25 mouse cellular contexts compared by ENCODE assay signal in genomic region chr16:29939869-29940707, GRCm38 (mm10).
DNase-seq lines count a peak whose midpoint lies in the region; ATAC-seq and TF ChIP-seq lines count a peak whose summit lies in the region.
"Had no signal": no experiment of that assay in that cellular context is flagged by ENCODE, and none has a peak within 500 bp of the region (broad histone marks: within the 10 kb centered on the region; RNA-seq: fewer than 3 reads in every experiment).

No protein-coding gene starts in this region.

- ATAC-seq in embryonic facial prominence, embryonic 13.5 days (ENCODE audit: insufficient number of reproducible peaks, insufficient read depth, low FRiP score, low TSS enrichment, low read depth): no peak
- no peak for ATAC-seq in heart, embryonic 12.5 days (ENCODE audit: insufficient number of reproducible peaks, low FRiP score)
- ATAC-seq in activated CD4-positive, CD25-positive, alpha-beta regulatory T cell, adult 4 months: no peak
- ATAC-seq: forebrain, postnatal 0 days; midbrain, embryonic 15.5 days; Patski had no signal

- no peaks in the 10 kb centered on the region for H3K9me3 ChIP-seq in embryonic facial prominence, embryonic 13.5 days
- no peaks in the 10 kb centered on the region for H3K9me3 ChIP-seq in embryonic facial prominence, embryonic 10.5 days
- H3K9me3 ChIP-seq in heart, embryonic 12.5 days (replicated peaks): no peaks in the 10 kb centered on the region
- H3K9me3 ChIP-seq: embryonic facial prominence, embryonic 12.5 days; heart, embryonic 13.5 days; hindbrain, embryonic 12.5 days; midbrain, embryonic 15.5 days; neural tube, embryonic 15.5 days; stomach, embryonic 15.5 days had no signal

- peak; percentile 72 for TF ChIP-seq EP300 in heart, adult 2 months (IDR thresholded peaks at IDR 0.05; ENCODE audit: insufficient read depth, low read depth, low read length)

- no peak overlapping the region for H3K4me2 ChIP-seq in embryonic facial prominence, embryonic 13.5 days
- H3K4me2 ChIP-seq in heart, embryonic 12.5 days: no peak overlapping the region
- H3K4me2 ChIP-seq in myocyte (ENCODE audit: low read depth): peak overlapping the region; percentile 27
- H3K4me2 ChIP-seq: embryonic facial prominence, embryonic 12.5 days; heart, embryonic 13.5 days; hindbrain, embryonic 12.5 days; liver, embryonic 11.5 days; midbrain, embryonic 15.5 days; neural tube, embryonic 15.5 days; stomach, embryonic 15.5 days had no signal

- H3K27ac ChIP-seq in embryonic facial prominence, embryonic 13.5 days: no peak overlapping the region
- H3K27ac ChIP-seq in embryonic facial prominence, embryonic 10.5 days (replicated peaks): no peak overlapping the region
- H3K27ac ChIP-seq in heart, adult 2 months: peak overlapping the region; percentile 67
- no peak overlapping the region for H3K27ac ChIP-seq in heart, embryonic 12.5 days (ENCODE audit: poor library complexity, severe bottlenecking)
- H3K27ac ChIP-seq: embryonic facial prominence, embryonic 12.5 days; heart, embryonic 13.5 days; hindbrain, embryonic 12.5 days; midbrain, embryonic 15.5 days; neural tube, embryonic 15.5 days; stomach, embryonic 15.5 days had no signal

- H3K36me3 ChIP-seq in embryonic facial prominence, embryonic 13.5 days: no peaks in the 10 kb centered on the region
- H3K36me3 ChIP-seq in embryonic facial prominence, embryonic 10.5 days (replicated peaks): no peaks in the 10 kb centered on the region
- peaks cover 13% of the 10 kb centered on the region for H3K36me3 ChIP-seq in heart, adult 2 months (ENCODE audit: control insufficient read depth, insufficient read depth, low read length)
- no peaks in the 10 kb centered on the region for H3K36me3 ChIP-seq in heart, embryonic 12.5 days
- H3K36me3 ChIP-seq in myocyte (ENCODE audit: control insufficient read depth, insufficient read depth): no peaks in the 10 kb centered on the region
- H3K36me3 ChIP-seq: embryonic facial prominence, embryonic 12.5 days; heart, embryonic 13.5 days; hindbrain, embryonic 12.5 days; midbrain, embryonic 15.5 days; neural tube, embryonic 15.5 days; stomach, embryonic 15.5 days had no signal

- H3K9ac ChIP-seq in embryonic facial prominence, embryonic 13.5 days: peak overlapping the region; percentile 27; the same call in 1 of the 2 replicates
- H3K9ac ChIP-seq in heart, adult 2 months (ENCODE audit: low read depth, low read length): no peak overlapping the region; the same call in 1 of the 2 replicates
- no peak overlapping the region for H3K9ac ChIP-seq in heart, embryonic 12.5 days
- H3K9ac ChIP-seq: embryonic facial prominence, embryonic 12.5 days; forebrain, postnatal 0 days; heart, embryonic 13.5 days; hindbrain, embryonic 12.5 days; midbrain, embryonic 15.5 days; neural tube, embryonic 15.5 days; stomach, embryonic 15.5 days had no signal

- no peak overlapping the region for H3K4me3 ChIP-seq in embryonic facial prominence, embryonic 13.5 days
- no peak overlapping the region for H3K4me3 ChIP-seq in embryonic facial prominence, embryonic 10.5 days
- H3K4me3 ChIP-seq in heart, adult 2 months: no peak overlapping the region
- no peak overlapping the region for H3K4me3 ChIP-seq in heart, embryonic 12.5 days
- H3K4me3 ChIP-seq in myocyte: no peak overlapping the region
- H3K4me3 ChIP-seq: embryonic facial prominence, embryonic 12.5 days; heart, embryonic 13.5 days; hindbrain, embryonic 12.5 days; megakaryocyte, embryonic 14.5 days; midbrain, embryonic 15.5 days; neural tube, embryonic 15.5 days; stomach, embryonic 15.5 days had no signal

- intact Hi-C loops in heart, adult 2 months (cut with DNase I): no loop called here
- intact Hi-C loops in heart, postnatal 10 days (cut with DNase I): loop anchor here (5.0 kb wide), 1 partner anchor 203 kb away; no protein-coding TSS in a partner anchor

- no peak for TF ChIP-seq POLR2A in heart, adult 2 months (IDR thresholded peaks at IDR 0.05; ENCODE audit: insufficient read depth, low read depth, low read length)
- no peak for TF ChIP-seq POLR2A in myocyte (IDR thresholded peaks at IDR 0.05; ENCODE audit: insufficient read length, low read depth)

- TF ChIP-seq CTCF in heart, adult 2 months (IDR thresholded peaks at IDR 0.05): no peak

- 39% methylated on average over 12 of the region's 12 CpGs for WGBS in embryonic facial prominence, embryonic 13.5 days
- 69% methylated on average over 12 of the region's 12 CpGs for WGBS in embryonic facial prominence, embryonic 10.5 days
- 53% methylated on average over 12 of the region's 12 CpGs for WGBS in heart, adult 2 months
- 44% methylated on average over 12 of the region's 12 CpGs for WGBS in heart, embryonic 12.5 days

- DNase-seq in embryonic facial prominence, embryonic 10.5 days (ENCODE audit: low spot score): no peak
- peak in 1 of 2 experiments; percentile 50 for DNase-seq in heart, adult 2 months
- DNase-seq in heart, postnatal 10 days: peak; percentile 70 to 71
- no peak for DNase-seq in spleen, adult 12 weeks (ENCODE audit: low spot score)
- DNase-seq: adrenal gland, postnatal 10 days; cerebellum, adult 9-10 months; forebrain, postnatal 0 days; lung, adult 18-20 months; lung, postnatal 14 days; right cerebral cortex, postnatal 14 days; thymus, adult 18-20 months; thymus, postnatal 4 days had no signal

- H3K79me2 ChIP-seq in heart, adult 2 months (replicated peaks; ENCODE audit: control insufficient read depth, insufficient read depth, low read length): no peaks in the 10 kb centered on the region
- no peaks in the 10 kb centered on the region for H3K79me2 ChIP-seq in myocyte (ENCODE audit: control insufficient read depth, insufficient read depth)

- H3K4me1 ChIP-seq in embryonic facial prominence, embryonic 13.5 days: peaks cover 23% of the 10 kb centered on the region
- H3K4me1 ChIP-seq in embryonic facial prominence, embryonic 10.5 days: peaks cover 25% of the 10 kb centered on the region
- peaks cover 18% of the 10 kb centered on the region for H3K4me1 ChIP-seq in heart, adult 2 months (ENCODE audit: control insufficient read depth, insufficient read depth, low read length)
- peaks cover 26% of the 10 kb centered on the region for H3K4me1 ChIP-seq in heart, embryonic 12.5 days (replicated peaks)
- H3K4me1 ChIP-seq: hindbrain, embryonic 12.5 days; midbrain, embryonic 15.5 days; neural tube, embryonic 15.5 days had no signal

- no peak overlapping the region for H3ac ChIP-seq in myocyte (ENCODE audit: control insufficient read depth, insufficient read length)

- H3K27me3 ChIP-seq in embryonic facial prominence, embryonic 13.5 days: no peaks in the 10 kb centered on the region
- H3K27me3 ChIP-seq in embryonic facial prominence, embryonic 10.5 days (replicated peaks; ENCODE audit: low read depth, poor library complexity, severe bottlenecking): peaks cover 16% of the 10 kb centered on the region; the same call in 1 of the 2 replicates
- no peaks in the 10 kb centered on the region for H3K27me3 ChIP-seq in heart, adult 2 months (ENCODE audit: control insufficient read depth, insufficient read depth, low read length)
- no peaks in the 10 kb centered on the region for H3K27me3 ChIP-seq in heart, embryonic 12.5 days (replicated peaks)
- H3K27me3 ChIP-seq in myocyte (ENCODE audit: control insufficient read depth, insufficient read depth, insufficient read length): no peaks in the 10 kb centered on the region
- H3K27me3 ChIP-seq: embryonic facial prominence, embryonic 12.5 days; heart, embryonic 13.5 days; megakaryocyte, embryonic 14.5 days; Patski; stomach, embryonic 15.5 days had no signal

TF ChIP-seq in myocyte, 11 proteins besides CTCF, POLR2A, EP300 and RAD21:
- TF ChIP-seq MYOG (IDR thresholded peaks at IDR 0.05; ENCODE audit: control insufficient read depth in 1 of 3, insufficient read depth in 1 of 3, insufficient read length in 2 of 3, low read depth in 2 of 3) (peak in 1 of 3 experiments; percentile 57), CEBPB (IDR thresholded peaks at IDR 0.05; ENCODE audit: insufficient read depth, poor library complexity, severe bottlenecking) (0 out of 2 replicates have a peak, but pooled peaks have one; percentile 2), USF1 (IDR thresholded peaks at IDR 0.05; ENCODE audit: low read depth) (no peak), TCF3 (IDR thresholded peaks at IDR 0.05; ENCODE audit: insufficient read length, low read depth) (peak; percentile 30), MYOD1 (IDR thresholded peaks at IDR 0.05; ENCODE audit: control insufficient read depth in 1 of 3, insufficient read length in 2 of 3, low read depth in 2 of 3) (peak in 1 of 3 experiments; percentile 59)

Comparison
In these comparisons a context has a peak if more than half of its experiments do, and no peak if none do; other contexts are left out.
1. DNase-seq: peak in heart, postnatal 10 days (2 of 2); none in embryonic facial prominence, embryonic 10.5 days (single experiment) and spleen, adult 12 weeks (single experiment).